Mouse (Mus musculus) testis, adult 2 months (tissue): Measurements from ENCODE around the gene 4930544G11Rik. TPM values are rescaled to one million over a fixed set of nuclear protein-coding genes. Genes with fewer than 3 reads are reported as not detected.

Experiments
- H3K27ac ChIP-seq: fragments of 200-500 bp; 2 replicates; pipeline ENCODE4 v1.5.1; 2012; ENCODE audit warnings: low read depth, low read length; ENCODE audit not compliant: control insufficient read depth, insufficient read depth
- H3K27me3 ChIP-seq: fragments of 200-500 bp; 2 replicates; pipeline ENCODE4 v1.6.1; 2012; ENCODE audit warnings: mild to moderate bottlenecking, low read length, moderate library complexity; ENCODE audit not compliant: control insufficient read depth, insufficient read depth
- H3K36me3 ChIP-seq: fragments of 200-500 bp; 2 replicates; pipeline ENCODE4 v1.6.1; 2012; ENCODE audit warnings: mild to moderate bottlenecking, low read length; ENCODE audit not compliant: control insufficient read depth, insufficient read depth
- H3K4me1 ChIP-seq: fragments of 200-500 bp; 2 replicates; pipeline ENCODE4 v1.6.1; 2012; ENCODE audit warnings: low read length; ENCODE audit not compliant: control insufficient read depth, insufficient read depth
- H3K4me3 ChIP-seq: fragments of 200-500 bp; 2 replicates; pipeline ENCODE4 v1.5.1; 2012; ENCODE audit warnings: low read depth, mild to moderate bottlenecking, low read length, moderate library complexity, mixed read lengths; ENCODE audit not compliant: control insufficient read depth
- CTCF ChIP-seq: fragments of 200-500 bp; IDR thresholded peaks from 2 replicates; pipeline ENCODE4 v1.5.1; 2012; ENCODE audit warnings: low read depth, mild to moderate bottlenecking, inconsistent platforms, low read length, moderate library complexity; ENCODE audit not compliant: control insufficient read depth, insufficient read depth, insufficient replicate concordance
- POLR2A ChIP-seq: fragments of 200-500 bp; IDR thresholded peaks from 2 replicates; pipeline ENCODE4 v1.6.1; 2012; ENCODE audit warnings: low read depth, mild to moderate bottlenecking, inconsistent platforms, low read length, moderate library complexity; ENCODE audit not compliant: control insufficient read depth
- polyA plus RNA-seq: library from polyadenylated mRNA; depleted of rRNA; stranded (reverse); fragments of >200 nt; gene quantifications from 2 replicates; pipeline ENCODE4 v1.2.3, GENCODE M21; 2012; rRNA removed

4930544G11Rik gene
- polyA plus RNA-seq, 1 experiment: 179 TPM

DNA sequence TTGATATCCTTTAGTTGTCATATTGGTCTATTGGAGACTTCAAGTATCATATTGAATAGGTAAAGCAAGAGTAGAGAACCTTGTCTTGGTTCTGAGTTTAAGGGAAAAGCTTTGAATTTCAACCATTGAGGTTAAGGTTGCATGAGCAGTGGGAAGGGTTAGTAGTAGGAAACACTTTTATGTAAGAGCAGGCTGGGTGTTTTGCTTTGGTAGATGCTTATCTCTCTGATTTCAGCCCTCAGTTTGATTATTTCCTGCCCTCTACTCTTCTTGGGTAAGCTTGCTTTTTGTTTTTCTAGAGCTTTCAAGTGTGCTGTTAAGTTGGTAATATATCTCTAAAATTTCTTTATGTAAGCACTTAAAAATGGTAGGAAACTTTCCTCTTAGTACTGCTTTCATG, 45.9 kb downstream of the 4930544G11Rik start:
- no peaks in the 10 kb centered on the region for H3K4me1 ChIP-seq
- no peaks in the 10 kb centered on the region for H3K36me3 ChIP-seq
- no peak for TF ChIP-seq POLR2A
- no peak for TF ChIP-seq CTCF
- H3K27me3 ChIP-seq: no peaks in the 10 kb centered on the region
- no peak overlapping the region for H3K4me3 ChIP-seq
- no peak overlapping the region for H3K27ac ChIP-seq

Other genes starting within 250 kb of the 4930544G11Rik start
- 1.4 TPM in 2 replicates for gene Prdm5, start 173.6 kb upstream of the 4930544G11Rik start, polyA plus RNA-seq